Mouse (Mus musculus): ENCODE measurements around the gene Kif23. TPM values are rescaled to one million over a fixed set of nuclear protein-coding genes. Genes with fewer than 3 reads are reported as not detected.
A peak's percentile ranks its signal among the peaks of the same experiment; 100 is the strongest.

Kif23 gene
- total RNA-seq, 1 experiment from 2014 or later, result 78.3 TPM

GRCm38 (mm10) chr9:61954707-61955106, 8.1 kb upstream of the Kif23 start:
- no peak for ATAC-seq (replicated peaks; ENCODE audit: insufficient number of reproducible peaks, low FRiP score, low TSS enrichment, poor library complexity, severe bottlenecking)

GRCm38 (mm10) chr9:61952241-61952640, 5.7 kb upstream of the Kif23 start:
- ATAC-seq (replicated peaks; ENCODE audit: insufficient number of reproducible peaks, low FRiP score, low TSS enrichment, poor library complexity, severe bottlenecking), result no peak

- peak; percentile 92 for ATAC-seq (replicated peaks; ENCODE audit: insufficient number of reproducible peaks, low FRiP score, low TSS enrichment, poor library complexity, severe bottlenecking)
These were observed 1.1 kb upstream of the Kif23 start for GRCm38 (mm10) chr9:61947402-61948346.

GRCm38 (mm10) chr9:61945973-61946611, 482 bp downstream of the Kif23 start:
- ATAC-seq (replicated peaks; ENCODE audit: insufficient number of reproducible peaks, low FRiP score, low TSS enrichment, poor library complexity, severe bottlenecking), result no peak

GRCm38 (mm10) chr9:61941054-61941453, 5.5 kb downstream of the Kif23 start:
- ATAC-seq (replicated peaks; ENCODE audit: insufficient number of reproducible peaks, low FRiP score, low TSS enrichment, poor library complexity, severe bottlenecking), result no peak

- no peak for ATAC-seq (replicated peaks; ENCODE audit: insufficient number of reproducible peaks, low FRiP score, low TSS enrichment, poor library complexity, severe bottlenecking)
These were observed 13.2 kb downstream of the Kif23 start for GRCm38 (mm10) chr9:61933333-61933732.

GRCm38 (mm10) chr9:61932009-61932408, 14.6 kb downstream of the Kif23 start:
- ATAC-seq (replicated peaks; ENCODE audit: insufficient number of reproducible peaks, low FRiP score, low TSS enrichment, poor library complexity, severe bottlenecking), result no peak

- no peak for ATAC-seq (replicated peaks; ENCODE audit: insufficient number of reproducible peaks, low FRiP score, low TSS enrichment, poor library complexity, severe bottlenecking)
These were observed 21.4 kb downstream of the Kif23 start for GRCm38 (mm10) chr9:61925086-61925660.

- ATAC-seq (replicated peaks; ENCODE audit: insufficient number of reproducible peaks, low FRiP score, low TSS enrichment, poor library complexity, severe bottlenecking), result no peak
These were observed 26.2 kb downstream of the Kif23 start for GRCm38 (mm10) chr9:61920331-61920730.

- ATAC-seq (replicated peaks; ENCODE audit: insufficient number of reproducible peaks, low FRiP score, low TSS enrichment, poor library complexity, severe bottlenecking), result no peak
These were observed 27.1 kb downstream of the Kif23 start for GRCm38 (mm10) chr9:61919464-61919863.

- no peak for ATAC-seq (replicated peaks; ENCODE audit: insufficient number of reproducible peaks, low FRiP score, low TSS enrichment, poor library complexity, severe bottlenecking)
These were observed 29.1 kb downstream of the Kif23 start for GRCm38 (mm10) chr9:61917436-61917835.

GRCm38 (mm10) chr9:61916986-61917385, 29.6 kb downstream of the Kif23 start:
- no peak for ATAC-seq (replicated peaks; ENCODE audit: insufficient number of reproducible peaks, low FRiP score, low TSS enrichment, poor library complexity, severe bottlenecking)

- no peak for ATAC-seq (replicated peaks; ENCODE audit: insufficient number of reproducible peaks, low FRiP score, low TSS enrichment, poor library complexity, severe bottlenecking)
These were observed 31.1 kb downstream of the Kif23 start for GRCm38 (mm10) chr9:61915393-61916005.

GRCm38 (mm10) chr9:61914917-61915300, 31.7 kb downstream of the Kif23 start:
- no peak for ATAC-seq (replicated peaks; ENCODE audit: insufficient number of reproducible peaks, low FRiP score, low TSS enrichment, poor library complexity, severe bottlenecking)

- ATAC-seq (replicated peaks; ENCODE audit: insufficient number of reproducible peaks, low FRiP score, low TSS enrichment, poor library complexity, severe bottlenecking), result peak; percentile 98
These were observed 32.2 kb downstream of the Kif23 start, which contains the start of gene Rplp1 for GRCm38 (mm10) chr9:61914203-61914916. TSS of gene Rplp1 (minus strand) at chr9:61914542.

GRCm38 (mm10) chr9:61911300-61912128, 35.1 kb downstream of the Kif23 start:
- no peak for ATAC-seq (replicated peaks; ENCODE audit: insufficient number of reproducible peaks, low FRiP score, low TSS enrichment, poor library complexity, severe bottlenecking)

GRCm38 (mm10) chr9:61910526-61911256, 35.9 kb downstream of the Kif23 start:
- ATAC-seq (replicated peaks; ENCODE audit: insufficient number of reproducible peaks, low FRiP score, low TSS enrichment, poor library complexity, severe bottlenecking), result no peak

Data from monocyte, adult 5-6 weeks (primary cell).